Mouse (Mus musculus) CH12.LX (cell line): ENCODE measurements at regions not wholly inside any gene's neighbourhood (a gene's known extent, or its start where the extent isn't known, plus 50 kb on each side); places are given as distances from the start of the nearest gene placed in this dataset.

ENCODE experiments used
- DNase-seq: peaks from one replicate; pipeline ENCODE4 v3.0.0-alpha.2; 2013; ENCODE audit errors: extremely low read depth
- H3K27ac ChIP-seq: 2 replicates; pipeline ENCODE4 v1.5.1; 2012; ENCODE audit warnings: low read depth, mild to moderate bottlenecking, control low read depth, moderate library complexity; ENCODE audit not compliant: insufficient read depth
- H3K27me3 ChIP-seq: replicated peaks from 2 replicates; pipeline ENCODE3; 2012; ENCODE audit warnings: inconsistent platforms
- H3K36me3 ChIP-seq, 2 experiments: replicated peaks in 1 of 2; 2 replicates each; pipeline versions ENCODE3 to v1.6.1; 2012; ENCODE audit warnings: inconsistent platforms in 1 of 2, low read length in 1 of 2, mild to moderate bottlenecking in 1 of 2, mixed read lengths in 1 of 2, moderate library complexity in 1 of 2; ENCODE audit not compliant: control insufficient read depth in 1 of 2, insufficient read depth in 1 of 2
- H3K4me1 ChIP-seq, 2 experiments: 2 replicates each; pipeline ENCODE4 v1.6.1; 2012; ENCODE audit warnings: inconsistent platforms in 1 of 2, moderate library complexity in 1 of 2; ENCODE audit not compliant: insufficient read depth in 2 of 2, control insufficient read depth in 1 of 2
- H3K4me2 ChIP-seq: 2 replicates; pipeline ENCODE4 v1.6.1; 2012; ENCODE audit warnings: low read depth, mild to moderate bottlenecking, control low read depth; ENCODE audit not compliant: poor library complexity, insufficient read depth, severe bottlenecking
- H3K4me3 ChIP-seq, 3 experiments: fragments of 150-350 bp in 1 of 3; sonication (generic) in 1 of 3; replicated peaks in 1 of 3; 2 replicates each; pipeline versions ENCODE3 to v1.5.1; 2011 to 2012; ENCODE audit warnings: low read depth in 2 of 3, low read length in 2 of 3, mild to moderate bottlenecking in 2 of 3, moderate library complexity in 2 of 3, control low read depth in 1 of 3, improper control_type of control experiment in 1 of 3, inconsistent platforms in 1 of 3, mixed read lengths in 1 of 3; ENCODE audit not compliant: poor library complexity in 1 of 3
- H3K79me2 ChIP-seq: replicated peaks from 2 replicates; pipeline ENCODE4 v1.6.1; 2012; ENCODE audit warnings: mild to moderate bottlenecking, moderate library complexity; ENCODE audit not compliant: control insufficient read depth, poor library complexity, insufficient read depth, severe bottlenecking; ENCODE audit errors: extremely low read depth
- H3K9ac ChIP-seq: 2 replicates; pipeline ENCODE4 v1.6.1; 2012; ENCODE audit warnings: low read depth, mild to moderate bottlenecking, control low read depth, moderate library complexity; ENCODE audit not compliant: insufficient read depth
- H3K9me3 ChIP-seq: replicated peaks from 2 replicates; pipeline ENCODE3; 2012; ENCODE audit warnings: low read length, inconsistent platforms, mixed read lengths
- BHLHE40 ChIP-seq: IDR thresholded peaks from 2 replicates; pipeline ENCODE4 v1.6.1; 2011; ENCODE audit warnings: mild to moderate bottlenecking, low read depth, low read length, improper control_type of control experiment
- CHD2 ChIP-seq: IDR thresholded peaks from 2 replicates; pipeline ENCODE4 v1.6.1; 2011; ENCODE audit warnings: low read length, improper control_type of control experiment
- CTCF ChIP-seq, 2 experiments: IDR thresholded peaks in 1 of 2; conservative IDR thresholded peaks in 1 of 2; 2 replicates each; pipeline ENCODE4 v1.5.1; 2011 to 2012; ENCODE audit warnings: low read depth in 2 of 2, low read length in 2 of 2, improper control_type of control experiment in 1 of 2, inconsistent platforms in 1 of 2, mild to moderate bottlenecking in 1 of 2, moderate library complexity in 1 of 2
- ELF1 ChIP-seq: IDR thresholded peaks from 2 replicates; pipeline ENCODE4 v1.6.1; 2014; ENCODE audit warnings: low read depth, mild to moderate bottlenecking, inconsistent platforms, low read length, improper control_type of control experiment
- MAFK ChIP-seq: IDR thresholded peaks from 2 replicates; pipeline ENCODE4 v1.6.1; 2011; ENCODE audit warnings: low read length, improper control_type of control experiment; ENCODE audit not compliant: insufficient replicate concordance
- MEF2A ChIP-seq: IDR thresholded peaks from 2 replicates; pipeline ENCODE4 v1.6.1; 2014; ENCODE audit warnings: low read depth, mild to moderate bottlenecking, inconsistent platforms, low read length, improper control_type of control experiment, borderline replicate concordance
- PAX5 ChIP-seq: IDR thresholded peaks from 2 replicates; pipeline ENCODE4 v1.6.1; 2012; ENCODE audit warnings: low read length, inconsistent platforms, mixed read lengths
- POLR2A ChIP-seq: IDR thresholded peaks from 2 replicates; pipeline ENCODE4 v1.6.1; 2011; ENCODE audit warnings: low read depth, mild to moderate bottlenecking, improper control_type of control experiment, low read length
- POLR2AphosphoS2 ChIP-seq: IDR thresholded peaks from 2 replicates; pipeline ENCODE4 v1.6.1; 2011; ENCODE audit warnings: low read depth, low read length, improper control_type of control experiment
- RAD21 ChIP-seq: IDR thresholded peaks from 2 replicates; pipeline ENCODE4 v1.6.1; 2011; ENCODE audit warnings: low read depth, mild to moderate bottlenecking, low read length, improper control_type of control experiment, moderate library complexity
- SMC3 ChIP-seq: IDR thresholded peaks from 2 replicates; pipeline ENCODE4 v1.6.1; 2011; ENCODE audit warnings: low read depth, low read length, improper control_type of control experiment
- TBP ChIP-seq: conservative IDR thresholded peaks from 2 replicates; pipeline ENCODE4 v1.6.1; 2011; ENCODE audit warnings: low read depth, low read length, improper control_type of control experiment
- UBTF ChIP-seq: IDR thresholded peaks from 2 replicates; pipeline ENCODE4 v1.6.1; 2012; ENCODE audit warnings: low read depth, mild to moderate bottlenecking, inconsistent platforms, low read length, improper control_type of control experiment, moderate library complexity
- USF1 ChIP-seq: IDR thresholded peaks from 2 replicates; pipeline ENCODE4 v1.6.1; 2014; ENCODE audit warnings: low read depth, mild to moderate bottlenecking, inconsistent platforms, low read length, improper control_type of control experiment
- ZC3H11A ChIP-seq: IDR thresholded peaks from 2 replicates; pipeline ENCODE4 v1.6.1; 2012; ENCODE audit warnings: low read depth, mild to moderate bottlenecking, inconsistent platforms, low read length, improper control_type of control experiment
- ZMIZ1 ChIP-seq: IDR thresholded peaks from 2 replicates; pipeline ENCODE4 v1.6.1; 2012; ENCODE audit warnings: low read depth, mild to moderate bottlenecking, inconsistent platforms, low read length, improper control_type of control experiment
- ZNF384 ChIP-seq: IDR thresholded peaks from 2 replicates; pipeline ENCODE4 v1.6.1; 2012; ENCODE audit warnings: low read depth, low read length, improper control_type of control experiment, inconsistent platforms
- dilution Hi-C: fragments of 300-500 bp; cut with MboI; formaldehyde crosslinking; loops from 2 replicates; pipeline ENCODE4 v1.14.3; 2020; ENCODE audit warnings: low sequenced_read_pairs; ENCODE audit not compliant: extremely low pct_unique_long_range_greater_than_20kb, extremely low pct_ligation_motif_present
- in situ Hi-C: fragments of 300-500 bp; cut with MboI; formaldehyde crosslinking; loops from 3 replicates; pipeline ENCODE4 v1.14.3; 2019; ENCODE audit warnings: low sequenced_read_pairs, low pct_ligation_motif_present, low pct_unique_long_range_greater_than_20kb, mixed read lengths

DNA sequence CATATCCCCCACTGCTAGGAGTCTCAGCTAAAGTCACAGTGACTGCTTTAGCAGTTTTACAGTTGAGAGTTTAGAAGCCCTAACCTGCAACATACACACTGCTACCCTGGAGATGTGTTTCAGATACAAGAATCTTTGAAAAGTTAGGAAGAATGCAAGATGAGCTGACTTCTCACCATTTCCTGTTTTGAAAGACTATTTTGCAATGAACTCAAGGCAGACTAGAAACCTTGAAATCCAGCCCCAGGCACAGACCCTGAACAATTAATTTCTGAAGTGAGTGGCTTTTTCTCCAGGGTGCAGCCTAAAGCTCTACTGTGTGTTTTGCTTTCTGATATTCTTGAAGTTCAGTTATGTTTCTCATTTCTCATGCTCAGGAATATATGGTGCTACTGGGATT is 440.6 kb downstream of the Nebl start:
- Histone ChIP-seq H3K79me2 (no peaks in the 10 kb centered on the region), H3K4me3 (no peak overlapping the region), H3K9me3 (no peaks in the 10 kb centered on the region), H3K36me3 (no peaks in the 10 kb centered on the region), H3K27me3 (no peaks in the 10 kb centered on the region), H3K4me2 (no peak overlapping the region), H3K9ac (no peak overlapping the region), H3K4me1 (peaks cover 0 to 2% of the 10 kb centered on the region in 2 experiments; a peak in 1 of 4 replicates), H3K27ac (no peak overlapping the region)
- dilution Hi-C loops = no loop called here
- in situ Hi-C loops = no loop called here
- DNase-seq = no peak
- no peak for TF ChIP-seq ZNF384
- no peak for TF ChIP-seq POLR2A
- TF ChIP-seq CHD2 = no peak
- TF ChIP-seq MAFK = no peak
- TF ChIP-seq POLR2AphosphoS2 = no peak
- TF ChIP-seq MEF2A = no peak
- no peak for TF ChIP-seq USF1
- no peak for TF ChIP-seq SMC3
- no peak for TF ChIP-seq ELF1
- TF ChIP-seq UBTF = no peak
- TF ChIP-seq ZMIZ1 = no peak

DNA sequence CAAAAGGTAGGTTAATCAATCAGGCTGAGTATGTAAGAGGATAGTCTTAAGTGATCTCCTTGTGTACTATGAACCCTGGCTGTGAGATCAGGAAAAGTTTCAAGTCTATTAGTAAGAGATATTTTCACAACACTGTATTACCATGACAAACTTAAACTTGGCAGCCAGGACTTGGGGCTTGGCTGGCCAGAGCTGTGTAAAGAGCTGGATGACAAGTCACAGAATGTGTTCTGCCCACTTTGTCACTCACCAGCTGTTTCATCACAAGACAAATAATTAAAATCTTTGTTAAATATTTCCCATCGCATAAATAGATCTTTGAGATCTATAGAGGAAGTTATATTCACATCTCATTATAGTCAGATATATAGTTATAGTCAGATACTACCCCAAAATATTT is 443.7 kb downstream of the Nebl start:
- DNase-seq = no peak
- H3K79me2 ChIP-seq = no peaks in the 10 kb centered on the region
- no peaks in the 10 kb centered on the region for H3K9me3 ChIP-seq
- H3K9ac ChIP-seq = no peak overlapping the region
- TF ChIP-seq RAD21 (no peak), ELF1 (no peak), PAX5 (no peak), CTCF (conservative IDR thresholded peaks at IDR 0.05 in 1 of 2, IDR thresholded peaks at IDR 0.05 in 1 of 2; ENCODE audit: low read depth in 2 of 2, low read length in 2 of 2) (no peak), USF1 (no peak), BHLHE40 (no peak), TBP (no peak), ZC3H11A (no peak)
- no peaks in the 10 kb centered on the region for H3K4me1 ChIP-seq
- dilution Hi-C loops (no loop called here), in situ Hi-C loops (no loop called here)
- no peak overlapping the region for H3K27ac ChIP-seq
- H3K27me3 ChIP-seq = no peaks in the 10 kb centered on the region
- H3K4me2 ChIP-seq = no peak overlapping the region
- no peak overlapping the region for H3K4me3 ChIP-seq
- no peaks in the 10 kb centered on the region for H3K36me3 ChIP-seq
